Mouse (Mus musculus) ES-E14 (cell line): ENCODE data around the gene Rabep1. TPM values are rescaled to one million over a fixed set of nuclear protein-coding genes. Genes with fewer than 3 reads are reported as not detected.

ENCODE experiments used
- DNase-seq: peaks from one replicate; pipeline ENCODE4 v3.0.0-alpha.2; 2013; ENCODE audit warnings: low read depth, low spot score
- H3K27ac ChIP-seq: 2 replicates; pipeline ENCODE4 v1.5.1; 2012; ENCODE audit warnings: low read depth, mild to moderate bottlenecking, low read length, moderate library complexity, mixed read lengths; ENCODE audit not compliant: poor library complexity, insufficient read depth, severe bottlenecking
- H3K36me3 ChIP-seq: 2 replicates; pipeline ENCODE4 v1.6.1; 2012; ENCODE audit warnings: mild to moderate bottlenecking, low read length, moderate library complexity, mixed read lengths; ENCODE audit not compliant: control insufficient read depth, poor library complexity, insufficient read depth, severe bottlenecking
- H3K4me1 ChIP-seq, 2 experiments: fragments of 150-350 bp in 1 of 2; sonication (generic) in 1 of 2; 2 replicates each; pipeline ENCODE4 v1.6.1; 2012; ENCODE audit warnings: low read length in 2 of 2, mild to moderate bottlenecking in 1 of 2, mixed read lengths in 1 of 2; ENCODE audit not compliant: control insufficient read depth in 2 of 2, insufficient read depth in 2 of 2, poor library complexity in 1 of 2
- H3K4me3 ChIP-seq, 2 experiments: fragments of 150-350 bp in 1 of 2; sonication (generic) in 1 of 2; 2 replicates each; pipeline ENCODE4 v1.5.1; 2012; ENCODE audit warnings: low read length in 2 of 2, low read depth in 1 of 2, mild to moderate bottlenecking in 1 of 2, mixed read lengths in 1 of 2; ENCODE audit not compliant: insufficient read depth in 1 of 2, poor library complexity in 1 of 2, severe bottlenecking in 1 of 2
- H3K9ac ChIP-seq: 2 replicates; pipeline ENCODE4 v1.6.1; 2012; ENCODE audit warnings: low read depth, mild to moderate bottlenecking, low read length, mixed read lengths; ENCODE audit not compliant: poor library complexity, insufficient read depth, severe bottlenecking
- H3K9me3 ChIP-seq: fragments of 150-350 bp; sonication (generic); 2 replicates; pipeline ENCODE4 v1.6.1; 2012; ENCODE audit warnings: low read depth, mild to moderate bottlenecking, low read length; ENCODE audit not compliant: control insufficient read depth, insufficient read depth
- CHD2 ChIP-seq: IDR thresholded peaks from 2 replicates; pipeline ENCODE4 v1.6.1; 2014; ENCODE audit warnings: mild to moderate bottlenecking, low read depth, low read length, inconsistent platforms
- HCFC1 ChIP-seq: IDR thresholded peaks from 2 replicates; pipeline ENCODE4 v1.6.1; 2012; ENCODE audit warnings: low read length, inconsistent platforms, borderline replicate concordance; ENCODE audit not compliant: insufficient read depth
- MAFK ChIP-seq: IDR thresholded peaks from 2 replicates; pipeline ENCODE4 v1.6.1; 2014; ENCODE audit warnings: mild to moderate bottlenecking, low read depth, low read length, inconsistent platforms; ENCODE audit not compliant: insufficient read depth
- ZC3H11A ChIP-seq: IDR thresholded peaks from 2 replicates; pipeline ENCODE4 v1.6.1; 2012; ENCODE audit warnings: low read depth, mild to moderate bottlenecking, inconsistent platforms, low read length, borderline replicate concordance
- ZNF384 ChIP-seq: IDR thresholded peaks from 2 replicates; pipeline ENCODE4 v1.6.1; 2012; ENCODE audit warnings: low read depth, low read length, inconsistent platforms
- in situ Hi-C, 2 experiments: fragments of 600-800 bp; cut with MboI; formaldehyde crosslinking; loops; one replicate each; pipeline ENCODE4 v1.15.1; 2025; ENCODE audit warnings: low sequenced_read_pairs in 2 of 2, inconsistent platforms in 1 of 2; ENCODE audit not compliant: unreplicated experiment in 2 of 2
- total RNA-seq: library from RNA; depleted of rRNA; stranded (reverse); fragments of 300-350 nt; gene quantifications from 2 replicates; pipeline ENCODE4 v1.2.3, GENCODE M21; 2012

Gene Rabep1
- total RNA-seq, 1 experiment: 38.8 TPM

DNA sequence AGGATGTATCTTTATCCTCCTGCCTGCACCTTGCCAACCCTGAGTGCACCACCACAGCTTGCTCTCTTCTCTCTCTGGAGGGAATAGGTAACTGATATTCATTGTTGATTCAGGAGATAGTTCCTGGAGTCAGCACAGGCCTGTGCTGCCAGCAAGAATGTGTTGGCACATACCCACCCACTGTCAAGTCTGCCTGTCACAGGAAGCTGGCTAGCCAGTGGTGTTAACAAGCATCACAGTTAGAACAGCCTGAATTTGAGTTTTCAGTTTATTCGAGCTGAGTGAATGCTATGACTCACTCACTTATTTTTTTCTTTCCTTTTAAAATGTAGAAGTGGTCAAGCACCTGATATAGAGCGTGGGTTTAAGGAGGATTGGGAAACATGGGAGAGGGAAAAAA is 73.3 kb downstream of the Rabep1 start:
- in situ Hi-C loops: no loop called here
- Histone ChIP-seq H3K4me1 (no peaks in the 10 kb centered on the region), H3K9ac (no peak overlapping the region), H3K9me3 (no peaks in the 10 kb centered on the region), H3K27ac (no peak overlapping the region), H3K36me3 (peaks cover 13% of the 10 kb centered on the region), H3K4me3 (no peak overlapping the region)
- no peak for DNase-seq
- no peak for TF ChIP-seq ZNF384
- TF ChIP-seq CHD2: no peak
- no peak for TF ChIP-seq ZC3H11A
- TF ChIP-seq HCFC1: no peak
- TF ChIP-seq MAFK: no peak

DNA sequence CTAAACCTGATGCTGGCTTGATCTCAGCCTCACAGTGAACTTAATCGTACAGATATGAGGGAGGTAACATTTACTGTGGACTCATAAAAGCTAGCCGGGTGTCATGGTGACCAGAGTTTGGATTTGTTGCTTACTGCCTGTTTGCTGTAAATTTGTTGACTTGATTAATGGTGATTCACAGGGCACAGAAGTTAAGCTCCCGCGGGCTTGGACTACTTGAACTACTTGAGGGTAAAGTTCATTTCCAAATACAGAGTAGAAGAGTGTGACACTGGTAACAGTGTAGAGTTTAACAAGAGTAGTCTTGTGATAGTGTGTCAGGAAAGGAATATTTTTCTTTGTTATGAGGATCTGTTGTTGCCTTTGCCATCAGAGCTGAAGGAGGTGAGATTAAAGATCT is 74.9 kb downstream of the Rabep1 start:
- TF ChIP-seq CHD2 (no peak), MAFK (no peak), ZNF384 (no peak), HCFC1 (no peak), ZC3H11A (no peak)
- Histone ChIP-seq H3K9ac (no peak overlapping the region), H3K27ac (no peak overlapping the region), H3K4me1 (no peaks in the 10 kb centered on the region), H3K9me3 (no peaks in the 10 kb centered on the region), H3K36me3 (peaks cover 15% of the 10 kb centered on the region), H3K4me3 (no peak overlapping the region)
- in situ Hi-C loops: no loop called here
- no peak for DNase-seq

DNA sequence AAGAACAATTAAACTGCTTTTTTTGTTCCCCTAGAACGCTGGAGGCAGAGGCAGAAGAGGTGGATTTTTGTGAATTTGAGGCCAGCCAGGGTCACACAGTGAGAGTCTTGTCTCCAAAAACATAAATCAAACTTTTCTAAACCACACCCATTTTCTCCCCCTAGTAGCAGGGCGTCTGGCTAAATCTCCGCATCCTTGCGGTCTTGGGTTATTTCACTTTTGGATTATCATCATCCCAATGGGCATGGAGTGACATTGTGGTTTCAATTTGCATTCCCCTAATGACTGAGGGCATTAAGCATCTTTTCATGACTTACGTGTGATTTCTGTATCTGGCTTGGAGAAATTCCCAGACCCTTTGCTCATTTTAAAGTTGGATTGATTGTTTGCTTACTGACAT is 86.9 kb downstream of the Rabep1 start:
- Histone ChIP-seq H3K4me3 (no peak overlapping the region), H3K9ac (no peak overlapping the region), H3K36me3 (peaks cover 14% of the 10 kb centered on the region), H3K4me1 (no peaks in the 10 kb centered on the region), H3K9me3 (no peaks in the 10 kb centered on the region), H3K27ac (no peak overlapping the region)
- no peak for TF ChIP-seq CHD2
- TF ChIP-seq ZNF384: no peak
- no peak for TF ChIP-seq MAFK
- no peak for TF ChIP-seq HCFC1
- no peak for TF ChIP-seq ZC3H11A
- in situ Hi-C loops: no loop called here
- DNase-seq: no peak

DNA sequence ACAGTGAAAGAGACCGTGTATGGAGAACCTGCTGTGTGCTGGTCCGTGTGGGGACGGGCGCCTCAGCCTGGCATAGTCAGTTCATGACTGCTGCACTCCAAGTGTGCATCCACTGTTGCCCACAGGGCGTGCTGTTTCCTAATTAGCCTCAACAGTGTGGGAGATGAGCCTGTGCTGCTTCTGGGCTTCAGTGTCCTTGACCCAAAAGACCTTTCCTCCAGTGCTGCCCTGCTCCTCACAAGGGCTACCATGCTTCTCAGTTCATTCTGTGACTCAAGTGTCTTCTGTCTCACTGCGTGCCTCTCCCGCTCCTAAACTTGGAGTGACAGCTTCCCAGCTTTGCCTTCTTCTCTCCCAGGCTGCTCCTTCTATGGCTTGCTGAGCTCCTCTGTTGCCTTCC is 90.7 kb downstream of the Rabep1 start:
- H3K9ac ChIP-seq: no peak overlapping the region
- in situ Hi-C loops: no loop called here
- H3K9me3 ChIP-seq: no peaks in the 10 kb centered on the region
- no peak for DNase-seq
- H3K27ac ChIP-seq: no peak overlapping the region
- H3K36me3 ChIP-seq: peaks cover 19% of the 10 kb centered on the region
- H3K4me3 ChIP-seq: no peak overlapping the region
- TF ChIP-seq MAFK (no peak), CHD2 (no peak), ZC3H11A (no peak), ZNF384 (no peak), HCFC1 (no peak)
- H3K4me1 ChIP-seq: no peaks in the 10 kb centered on the region

DNA sequence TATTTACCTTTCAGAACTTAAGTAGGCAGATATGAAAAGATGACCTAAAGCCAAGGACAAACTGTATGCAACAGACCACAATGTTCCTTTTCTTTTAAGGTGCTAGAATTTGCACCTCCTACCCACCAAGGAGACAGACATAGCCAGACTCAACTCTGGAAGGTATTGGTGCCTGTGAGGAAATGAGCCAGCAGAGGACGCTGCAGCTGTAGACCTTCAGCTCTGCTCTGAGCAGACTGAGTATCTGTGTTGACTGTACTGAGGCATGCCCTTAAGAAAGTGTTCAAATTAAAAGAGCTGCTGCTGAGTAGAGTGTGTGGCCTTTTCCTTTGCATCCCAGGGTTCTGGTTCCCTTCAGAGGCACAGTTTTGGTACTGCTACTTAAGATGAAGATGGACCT is 98.0 kb downstream of the Rabep1 start:
- no peaks in the 10 kb centered on the region for H3K4me1 ChIP-seq
- no peak overlapping the region for H3K27ac ChIP-seq
- H3K4me3 ChIP-seq: no peak overlapping the region
- H3K9me3 ChIP-seq: no peaks in the 10 kb centered on the region
- in situ Hi-C loops: no loop called here
- no peak overlapping the region for H3K9ac ChIP-seq
- H3K36me3 ChIP-seq: peaks cover 35% of the 10 kb centered on the region
- TF ChIP-seq HCFC1 (no peak), MAFK (no peak), ZC3H11A (no peak), ZNF384 (no peak), CHD2 (no peak)
- no peak for DNase-seq
